10 mouse cellular contexts compared by ENCODE assay signal in the genomic region with DNA sequence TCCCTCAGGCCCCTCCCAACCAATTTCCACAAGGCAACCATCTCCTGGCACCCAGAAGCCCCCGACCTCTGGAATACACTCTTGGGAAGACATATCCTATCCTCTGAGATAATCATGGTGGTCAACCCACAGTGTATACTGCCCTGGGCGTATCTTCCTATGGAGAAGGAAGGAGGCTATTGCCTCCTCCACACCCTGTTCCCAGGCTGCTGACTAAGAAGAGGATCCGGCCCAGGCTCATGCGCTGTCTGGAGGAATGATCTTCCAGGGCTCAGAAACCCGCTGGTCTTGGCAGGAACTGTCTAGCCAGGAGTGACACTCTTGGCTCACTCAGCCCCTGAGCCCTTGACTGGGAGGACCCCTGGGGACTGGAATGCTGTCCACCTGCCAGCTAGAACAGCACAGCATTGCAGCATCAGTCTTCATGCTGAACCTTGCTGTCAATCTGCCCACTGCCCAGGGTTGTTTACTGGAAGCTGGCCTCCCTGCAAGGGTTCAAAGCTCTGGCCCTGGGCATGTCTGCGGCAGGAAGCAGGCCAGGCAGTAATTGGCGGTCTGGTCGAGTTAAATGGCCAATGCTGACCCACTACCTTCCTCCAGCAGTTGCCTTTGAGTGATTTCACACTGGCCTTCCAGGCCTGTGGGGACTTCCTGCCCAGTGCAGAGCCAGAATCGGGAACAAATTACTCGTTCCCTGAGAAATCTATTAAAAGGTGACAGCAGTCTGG. TPM values are rescaled to one million over a fixed set of nuclear protein-coding genes. Genes with fewer than 3 reads are reported as not detected.
DNase-seq lines count a peak whose midpoint lies in the region; ATAC-seq lines count a peak whose summit lies in the region.
"Had no signal": no experiment of that assay in that cellular context is flagged by ENCODE, and none has a peak within 500 bp of the region (broad histone marks: within the 10 kb centered on the region; RNA-seq: fewer than 3 reads in every experiment).

No protein-coding gene starts in this region.

- 44% methylated on average over 10 of the region's 10 CpGs for WGBS in limb, embryonic 15.5 days
- WGBS in kidney, embryonic 15.5 days = 55% methylated on average over 10 of the region's 10 CpGs

- no peak overlapping the region for H3K4me2 ChIP-seq in limb, embryonic 15.5 days
- H3K4me2 ChIP-seq in kidney, embryonic 15.5 days = no peak overlapping the region
- H3K4me2 ChIP-seq: midbrain, embryonic 13.5 days had no signal

- H3K4me1 ChIP-seq in limb, embryonic 15.5 days = peaks cover 17% of the 10 kb centered on the region
- H3K4me1 ChIP-seq in kidney, embryonic 15.5 days = no peaks in the 10 kb centered on the region

- H3K27ac ChIP-seq in limb, embryonic 15.5 days = no peak overlapping the region
- H3K27ac ChIP-seq in kidney, embryonic 15.5 days = no peak overlapping the region
- H3K27ac ChIP-seq: midbrain, embryonic 13.5 days had no signal

- H3K9ac ChIP-seq in limb, embryonic 15.5 days = no peak overlapping the region
- no peak overlapping the region for H3K9ac ChIP-seq in kidney, embryonic 15.5 days
- H3K9ac ChIP-seq: midbrain, embryonic 13.5 days had no signal

- DNase-seq in left cerebral cortex, postnatal 4 days = peak; percentile 79
- no peak for DNase-seq in left cerebral cortex, adult 18-20 months (ENCODE audit: low spot score in 2 of 2)
- DNase-seq in adrenal gland, postnatal 25 days = peak; percentile 58
- DNase-seq in cerebellum, postnatal 25 days = peak; percentile 54 to 66
- DNase-seq in embryo, embryonic 10.5 days (ENCODE audit: low spot score) = no peak
- DNase-seq: kidney, adult 8-10 months; thymus, postnatal 14 days had no signal

- H3K27me3 ChIP-seq in limb, embryonic 15.5 days = peaks cover 4% of the 10 kb centered on the region; the same call in 1 of the 2 replicates
- peaks cover 20% of the 10 kb centered on the region; the same call in 1 of the 2 replicates for H3K27me3 ChIP-seq in kidney, embryonic 15.5 days

- H3K4me3 ChIP-seq in limb, embryonic 15.5 days = no peak overlapping the region
- H3K4me3 ChIP-seq in kidney, embryonic 15.5 days (replicated peaks) = no peak overlapping the region
- H3K4me3 ChIP-seq: midbrain, embryonic 13.5 days had no signal

- H3K9me3 ChIP-seq in limb, embryonic 15.5 days = no peaks in the 10 kb centered on the region
- no peaks in the 10 kb centered on the region for H3K9me3 ChIP-seq in kidney, embryonic 15.5 days (replicated peaks)
- H3K9me3 ChIP-seq: midbrain, embryonic 13.5 days had no signal

- intact Hi-C loops in left cerebral cortex, postnatal 4 days (cut with DNase I) = loop anchor here (5.0 kb wide), 1 partner anchor 85 kb away; no protein-coding TSS in a partner anchor

- H3K36me3 ChIP-seq in limb, embryonic 15.5 days = no peaks in the 10 kb centered on the region
- no peaks in the 10 kb centered on the region for H3K36me3 ChIP-seq in kidney, embryonic 15.5 days
- H3K36me3 ChIP-seq: midbrain, embryonic 13.5 days had no signal

- ATAC-seq in limb, embryonic 15.5 days (ENCODE audit: insufficient number of reproducible peaks, low FRiP score, low TSS enrichment, low read depth) = peak; percentile 57; the same call in 1 of the 2 replicates
- ATAC-seq in kidney, embryonic 15.5 days (replicated peaks; ENCODE audit: low FRiP score) = no peak
- ATAC-seq: midbrain, embryonic 13.5 days had no signal

RNA-seq across cellular contexts. Expression of a gene that starts 8.8 kb away (rescaled TPM):
- 100 to 1,000 TPM; 231 to 253 TPM for total RNA-seq in left cerebral cortex, postnatal 4 days (2021)
- 100 to 1,000 TPM; 206 to 207 TPM for total RNA-seq in left cerebral cortex, adult 18-20 months (2021)
- 284 and 333 TPM in 2 replicates for total RNA-seq in adrenal gland, postnatal 25 days (2021)
- 229 and 240 TPM in 2 replicates for polyA plus RNA-seq in limb, embryonic 15.5 days (2015; fragmentation: Nextera tagmentation; extraction: Ambion mirVana)
- 270 and 278 TPM in 2 replicates for polyA plus RNA-seq in kidney, embryonic 15.5 days (2015; fragmentation: Nextera tagmentation; extraction: Ambion mirVana)

Comparison
In these comparisons a context has a peak if more than half of its experiments do, and no peak if none do; other contexts are left out.
1. DNase-seq: peak in left cerebral cortex, postnatal 4 days (single experiment), adrenal gland, postnatal 25 days (single experiment) and cerebellum, postnatal 25 days (2 of 2); none in left cerebral cortex, adult 18-20 months (0 of 2) and embryo, embryonic 10.5 days (single experiment).